Mouse (Mus musculus): Measurements from ENCODE around the gene Rnf181.

GRCm38 (mm10) chr6:72388266-72388665 is 21.5 kb upstream of the Rnf181 start:
- TF ChIP-seq CTCF (IDR thresholded peaks at IDR 0.05; ENCODE audit: low read depth): no peak
- TF ChIP-seq EP300 (IDR thresholded peaks at IDR 0.05; ENCODE audit: low read depth): no peak
